Mouse (Mus musculus): ENCODE measurements around the gene Uhrf2. TPM values are rescaled to one million over a fixed set of nuclear protein-coding genes. Genes with fewer than 3 reads are reported as not detected.
A peak's percentile ranks its signal among the peaks of the same experiment; 100 is the strongest.
"Not testable (repeated sequence)": the region's sequence is repeated elsewhere in the genome, so short reads cannot be mapped to it uniquely, and the experiment has no call there.

The Uhrf2 gene
- polyA plus RNA-seq (2015; fragmentation: Nextera tagmentation; extraction: Ambion mirVana), result 60.5 TPM in 2 replicates

- Histone ChIP-seq H3K9ac (peak within 1 kb of the TSS; percentile 100), H3K27ac (peak within 1 kb of the TSS; percentile 96), H3K27me3 (no peaks in the 10 kb centered on the region), H3K9me3 (no peaks in the 10 kb centered on the region), H3K4me3 (peak within 1 kb of the TSS; percentile 100), H3K36me3 (no peaks in the 10 kb centered on the region), H3K4me1 (replicated peaks) (peaks cover 43% of the 10 kb centered on the region), H3K4me2 (peak within 1 kb of the TSS; percentile 82)
- peak; percentile 97 for ATAC-seq (ENCODE audit: low FRiP score)
- WGBS, result 1% methylated on average over 74 of the region's 74 CpGs
Observed at GRCm38 (mm10) chr19:30029894-30030635, at the start of gene Uhrf2. Gene Uhrf2 (plus strand): TSS chr19:30030513.

- H3K9ac ChIP-seq, result no peak overlapping the region
- no peak for ATAC-seq (ENCODE audit: low FRiP score)
- no peaks in the 10 kb centered on the region for H3K4me1 ChIP-seq (replicated peaks)
- H3K27me3 ChIP-seq, result no peaks in the 10 kb centered on the region
- H3K9me3 ChIP-seq, result no peaks in the 10 kb centered on the region
- no peak overlapping the region for H3K4me2 ChIP-seq
- H3K27ac ChIP-seq, result no peak overlapping the region
- H3K36me3 ChIP-seq, result no peaks in the 10 kb centered on the region
- H3K4me3 ChIP-seq, result no peak overlapping the region
- WGBS, result 73% methylated on average over 16 of the region's 16 CpGs
Observed at GRCm38 (mm10) chr19:29984208-29985005, 45.9 kb upstream of the Uhrf2 start.

- no peak for ATAC-seq (ENCODE audit: low FRiP score)
- 88% methylated on average over 12 of the region's 12 CpGs for WGBS
Observed at GRCm38 (mm10) chr19:29986464-29987091, 43.7 kb upstream of the Uhrf2 start.

GRCm38 (mm10) chr19:30000406-30001365, 29.6 kb upstream of the Uhrf2 start:
- WGBS, result 29% methylated on average over 12 of the region's 12 CpGs
- Histone ChIP-seq H3K4me3 (no peak overlapping the region), H3K9ac (0 out of 2 replicates have a peak overlapping the region, but pooled peaks have one; percentile 31), H3K27ac (no peak overlapping the region), H3K4me2 (peak overlapping the region; percentile 23), H3K4me1 (replicated peaks) (peaks cover 7% of the 10 kb centered on the region), H3K36me3 (no peaks in the 10 kb centered on the region), H3K9me3 (no peaks in the 10 kb centered on the region), H3K27me3 (no peaks in the 10 kb centered on the region)
- ATAC-seq (ENCODE audit: low FRiP score), result peak; percentile 80; the same call in 1 of the 2 replicates

More at GRCm38 (mm10) chr19:29986464-29987091, 43.7 kb upstream of the Uhrf2 start:
- Histone ChIP-seq H3K4me2 (no peak overlapping the region), H3K9ac (no peak overlapping the region), H3K4me1 (replicated peaks) (no peaks in the 10 kb centered on the region), H3K27ac (no peak overlapping the region), H3K4me3 (no peak overlapping the region), H3K9me3 (no peaks in the 10 kb centered on the region), H3K36me3 (no peaks in the 10 kb centered on the region), H3K27me3 (no peaks in the 10 kb centered on the region)

GRCm38 (mm10) chr19:30001550-30001949, 28.8 kb upstream of the Uhrf2 start:
- Histone ChIP-seq H3K4me2 (no peak overlapping the region), H3K9me3 (no peaks in the 10 kb centered on the region), H3K4me1 (replicated peaks) (peaks cover 7% of the 10 kb centered on the region), H3K27me3 (no peaks in the 10 kb centered on the region), H3K36me3 (no peaks in the 10 kb centered on the region), H3K9ac (no peak overlapping the region), H3K27ac (no peak overlapping the region), H3K4me3 (no peak overlapping the region)
- no peak for ATAC-seq (ENCODE audit: low FRiP score)
- 92% methylated on average over 6 of the region's 6 CpGs for WGBS

GRCm38 (mm10) chr19:30003621-30004020, 26.7 kb upstream of the Uhrf2 start, which contains the start of gene Trpd52l3:
Gene Trpd52l3 (plus strand): TSS chr19:30003790.
- 94% methylated on average over 9 of the region's 9 CpGs for WGBS
- Histone ChIP-seq H3K27ac (no peak within 1 kb of the TSS), H3K4me2 (no peak within 1 kb of the TSS), H3K9ac (no peak within 1 kb of the TSS), H3K4me1 (replicated peaks) (peaks cover 7% of the 10 kb centered on the region), H3K4me3 (no peak within 1 kb of the TSS), H3K27me3 (no peaks in the 10 kb centered on the region), H3K36me3 (no peaks in the 10 kb centered on the region), H3K9me3 (no peaks in the 10 kb centered on the region)
- no peak for ATAC-seq (ENCODE audit: low FRiP score)

- H3K27me3 ChIP-seq, result no peaks in the 10 kb centered on the region
- no peak overlapping the region for H3K4me3 ChIP-seq
- H3K9ac ChIP-seq, result no peak overlapping the region
- H3K4me2 ChIP-seq, result no peak overlapping the region
- H3K9me3 ChIP-seq, result no peaks in the 10 kb centered on the region
- 71% methylated on average over 3 of the region's 3 CpGs for WGBS
- H3K36me3 ChIP-seq, result no peaks in the 10 kb centered on the region
- ATAC-seq (ENCODE audit: low FRiP score), result no peak
- no peaks in the 10 kb centered on the region for H3K4me1 ChIP-seq (replicated peaks)
- no peak overlapping the region for H3K27ac ChIP-seq
Observed at GRCm38 (mm10) chr19:30006371-30006770, 23.9 kb upstream of the Uhrf2 start.

- Histone ChIP-seq H3K9ac (no peak overlapping the region), H3K27ac (no peak overlapping the region), H3K9me3 (no peaks in the 10 kb centered on the region), H3K4me3 (no peak overlapping the region), H3K4me2 (no peak overlapping the region), H3K36me3 (no peaks in the 10 kb centered on the region), H3K27me3 (no peaks in the 10 kb centered on the region), H3K4me1 (replicated peaks) (no peaks in the 10 kb centered on the region)
- ATAC-seq (ENCODE audit: low FRiP score), result no peak
- WGBS, result 85% methylated on average over 13 of the region's 13 CpGs
Observed at GRCm38 (mm10) chr19:30010520-30011296, 19.6 kb upstream of the Uhrf2 start.

GRCm38 (mm10) chr19:30014331-30014730, 16.0 kb upstream of the Uhrf2 start:
- H3K36me3 ChIP-seq, result no peaks in the 10 kb centered on the region
- no peaks in the 10 kb centered on the region for H3K4me1 ChIP-seq (replicated peaks)
- H3K4me2 ChIP-seq, result no peak overlapping the region
- H3K27me3 ChIP-seq, result no peaks in the 10 kb centered on the region
- no peak overlapping the region for H3K9ac ChIP-seq
- no peak for ATAC-seq (ENCODE audit: low FRiP score)
- 87% methylated on average over 3 of the region's 3 CpGs for WGBS
- H3K27ac ChIP-seq, result no peak overlapping the region
- no peaks in the 10 kb centered on the region for H3K9me3 ChIP-seq
- no peak overlapping the region for H3K4me3 ChIP-seq

GRCm38 (mm10) chr19:30016156-30016555, 14.2 kb upstream of the Uhrf2 start:
- no peaks in the 10 kb centered on the region for H3K27me3 ChIP-seq
- no peak for ATAC-seq (ENCODE audit: low FRiP score)

GRCm38 (mm10) chr19:30023419-30023818, 6.9 kb upstream of the Uhrf2 start:
- not testable (repeated sequence) for ATAC-seq (ENCODE audit: low FRiP score); H3K9me3 ChIP-seq; H3K9ac ChIP-seq; H3K4me3 ChIP-seq; H3K4me2 ChIP-seq; H3K27me3 ChIP-seq; H3K36me3 ChIP-seq; H3K4me1 ChIP-seq (replicated peaks); H3K27ac ChIP-seq
- 94% methylated on average over 10 of the region's 10 CpGs for WGBS

More at GRCm38 (mm10) chr19:30016156-30016555, 14.2 kb upstream of the Uhrf2 start:
- Histone ChIP-seq H3K4me3 (no peak overlapping the region), H3K4me1 (replicated peaks) (no peaks in the 10 kb centered on the region), H3K9ac (no peak overlapping the region), H3K36me3 (no peaks in the 10 kb centered on the region), H3K27ac (no peak overlapping the region), H3K4me2 (no peak overlapping the region), H3K9me3 (no peaks in the 10 kb centered on the region)
- 76% methylated on average over 6 of the region's 6 CpGs for WGBS
